Mouse (Mus musculus): Measurements from ENCODE around the gene Cacfd1.

DNA sequence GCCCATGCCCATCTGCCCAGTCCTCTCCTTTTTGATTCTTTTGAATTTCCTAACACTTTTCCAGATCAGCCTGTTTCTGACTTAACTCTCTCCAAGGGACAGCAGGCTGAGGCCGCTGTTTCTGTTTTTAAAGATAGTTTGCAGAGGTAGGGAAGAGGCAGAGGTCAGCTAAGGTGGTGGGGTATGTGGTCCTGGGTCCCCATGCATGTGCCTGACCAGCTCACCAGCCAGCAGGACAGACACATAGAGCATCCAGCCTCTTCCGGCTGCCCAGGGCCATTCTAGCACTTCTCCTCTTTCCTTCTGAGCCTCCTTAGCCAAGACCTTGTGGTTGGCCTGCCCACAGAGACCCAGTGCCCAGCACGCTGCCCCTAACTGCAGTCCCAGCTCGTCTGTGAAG lies 48.5 kb downstream of the Cacfd1 start:
- TF ChIP-seq CTCF (IDR thresholded peaks at IDR 0.05; ENCODE audit: control insufficient read depth, insufficient read depth, insufficient read length) (no peak), MYOD1 (IDR thresholded peaks at IDR 0.05; ENCODE audit: control insufficient read depth, insufficient read length, low read depth) (no peak), USF1 (IDR thresholded peaks at IDR 0.05; ENCODE audit: low read depth) (no peak), FOSL1 (IDR thresholded peaks at IDR 0.05; ENCODE audit: insufficient read depth, low read length, poor library complexity, severe bottlenecking) (no peak), MYOG (IDR thresholded peaks at IDR 0.05; ENCODE audit: control insufficient read depth, extremely low read depth, insufficient read length) (no peak), CEBPB (IDR thresholded peaks at IDR 0.05; ENCODE audit: low read depth) (no peak)
